Mouse (Mus musculus): ENCODE data around the gene Lgals2. TPM values are rescaled to one million over a fixed set of nuclear protein-coding genes. Genes with fewer than 3 reads are reported as not detected.

Lgals2 gene
- total and polyA plus RNA-seq, 2 experiments from 2014 or later = not detected

GRCm38 (mm10) chr15:78845321-78845720, 10.0 kb downstream of the Lgals2 start:
- TF ChIP-seq CTCF (IDR thresholded peaks at IDR 0.05; ENCODE audit: low read depth) = no peak
- Histone ChIP-seq H3K4me1 (ENCODE audit: insufficient read depth) (0 out of 2 replicates have a peak, but pooled peaks cover 3% of the 10 kb centered on the region), H3K36me3 (ENCODE audit: insufficient read depth) (no peaks in the 10 kb centered on the region), H3K4me2 (ENCODE audit: low read depth) (no peak overlapping the region), H3K9ac (no peak overlapping the region), H3K27ac (ENCODE audit: low read depth, low read length) (no peak overlapping the region), H3K4me3 (ENCODE audit: low read depth, low read length) (no peak overlapping the region), H3K27me3 (ENCODE audit: insufficient read depth, low read length) (peaks cover 13% of the 10 kb centered on the region), H3K9me3 (ENCODE audit: low read length) (no peaks in the 10 kb centered on the region)
- no peak for DNase-seq
- ATAC-seq = no peak
- 60% methylated on average over 11 of the region's 11 CpGs for WGBS

GRCm38 (mm10) chr15:78844791-78845190, 10.5 kb downstream of the Lgals2 start:
- Histone ChIP-seq H3K4me3 (ENCODE audit: low read depth, low read length) (no peak overlapping the region), H3K27me3 (ENCODE audit: insufficient read depth, low read length) (peaks cover 13% of the 10 kb centered on the region), H3K4me1 (ENCODE audit: insufficient read depth) (0 out of 2 replicates have a peak, but pooled peaks cover 7% of the 10 kb centered on the region), H3K9me3 (ENCODE audit: low read length) (no peaks in the 10 kb centered on the region), H3K4me2 (ENCODE audit: low read depth) (0 out of 2 replicates have a peak overlapping the region, but pooled peaks have one; percentile 65), H3K27ac (ENCODE audit: low read depth, low read length) (no peak overlapping the region), H3K9ac (no peak overlapping the region), H3K36me3 (ENCODE audit: insufficient read depth) (no peaks in the 10 kb centered on the region)
- no peak for TF ChIP-seq CTCF (IDR thresholded peaks at IDR 0.05; ENCODE audit: low read depth)
- no peak for ATAC-seq
- 27% methylated on average over 9 of the region's 9 CpGs for WGBS
- no peak for DNase-seq

- peak overlapping the region; percentile 65 for H3K4me2 ChIP-seq (ENCODE audit: low read depth)
- no peak for TF ChIP-seq CTCF (IDR thresholded peaks at IDR 0.05; ENCODE audit: low read depth)
- peaks cover 13% of the 10 kb centered on the region for H3K27me3 ChIP-seq (ENCODE audit: insufficient read depth, low read length)
- peak overlapping the region; percentile 50; the same call in 1 of the 2 replicates for H3K9ac ChIP-seq
- H3K27ac ChIP-seq (ENCODE audit: low read depth, low read length) = no peak overlapping the region
- H3K9me3 ChIP-seq (ENCODE audit: low read length) = no peaks in the 10 kb centered on the region
- WGBS = 42% methylated on average over 21 of the region's 21 CpGs
- no peaks in the 10 kb centered on the region for H3K36me3 ChIP-seq (ENCODE audit: insufficient read depth)
- peaks cover 11% of the 10 kb centered on the region; the same call in 1 of the 2 replicates for H3K4me1 ChIP-seq (ENCODE audit: insufficient read depth)
- no peak overlapping the region for H3K4me3 ChIP-seq (ENCODE audit: low read depth, low read length)
- DNase-seq (no peak), ATAC-seq (no peak)
Observed at GRCm38 (mm10) chr15:78843581-78844469, 11.5 kb downstream of the Lgals2 start.

GRCm38 (mm10) chr15:78842371-78843163, 12.8 kb downstream of the Lgals2 start, which contains the start of gene Cdc42ep1:
Gene Cdc42ep1 (plus strand): TSS chr15:78842624.
- Histone ChIP-seq H3K4me1 (ENCODE audit: insufficient read depth) (peaks cover 11% of the 10 kb centered on the region; the same call in 1 of the 2 replicates), H3K9ac (peak within 1 kb of the TSS; percentile 50), H3K9me3 (ENCODE audit: low read length) (no peaks in the 10 kb centered on the region), H3K27me3 (ENCODE audit: insufficient read depth, low read length) (peaks cover 13% of the 10 kb centered on the region), H3K4me3 (ENCODE audit: low read depth, low read length) (peak within 1 kb of the TSS; percentile 44), H3K27ac (ENCODE audit: low read depth, low read length) (peak within 1 kb of the TSS; percentile 67), H3K4me2 (ENCODE audit: low read depth) (peak within 1 kb of the TSS; percentile 65), H3K36me3 (ENCODE audit: insufficient read depth) (no peaks in the 10 kb centered on the region)
- no peak for TF ChIP-seq CTCF (IDR thresholded peaks at IDR 0.05; ENCODE audit: low read depth)
- WGBS = 3% methylated on average over 85 of the region's 86 CpGs
- ATAC-seq = peak; percentile 78
- peak; percentile 38 for DNase-seq

GRCm38 (mm10) chr15:78841161-78841790, 14.1 kb downstream of the Lgals2 start:
- Histone ChIP-seq H3K4me2 (ENCODE audit: low read depth) (no peak overlapping the region), H3K36me3 (ENCODE audit: insufficient read depth) (no peaks in the 10 kb centered on the region), H3K27ac (ENCODE audit: low read depth, low read length) (no peak overlapping the region), H3K4me3 (ENCODE audit: low read depth, low read length) (no peak overlapping the region), H3K9ac (no peak overlapping the region), H3K4me1 (ENCODE audit: insufficient read depth) (peaks cover 11% of the 10 kb centered on the region; the same call in 1 of the 2 replicates), H3K27me3 (ENCODE audit: insufficient read depth, low read length) (peaks cover 13% of the 10 kb centered on the region), H3K9me3 (ENCODE audit: low read length) (no peaks in the 10 kb centered on the region)
- 55% methylated on average over 6 of the region's 6 CpGs for WGBS
- no peak for TF ChIP-seq CTCF (IDR thresholded peaks at IDR 0.05; ENCODE audit: low read depth)
- no peak for ATAC-seq
- no peak for DNase-seq

- DNase-seq (no peak), ATAC-seq (no peak)
- TF ChIP-seq CTCF (IDR thresholded peaks at IDR 0.05; ENCODE audit: low read depth) = no peak
- H3K27me3 ChIP-seq (ENCODE audit: insufficient read depth, low read length) = peaks cover 13% of the 10 kb centered on the region
- H3K27ac ChIP-seq (ENCODE audit: low read depth, low read length) = no peak overlapping the region
- no peaks in the 10 kb centered on the region for H3K36me3 ChIP-seq (ENCODE audit: insufficient read depth)
- WGBS = 60% methylated on average over 11 of the region's 11 CpGs
- H3K4me2 ChIP-seq (ENCODE audit: low read depth) = no peak overlapping the region
- H3K4me1 ChIP-seq (ENCODE audit: insufficient read depth) = peaks cover 11% of the 10 kb centered on the region; the same call in 1 of the 2 replicates
- H3K9me3 ChIP-seq (ENCODE audit: low read length) = no peaks in the 10 kb centered on the region
- no peak overlapping the region for H3K9ac ChIP-seq
- no peak overlapping the region for H3K4me3 ChIP-seq (ENCODE audit: low read depth, low read length)
Observed at GRCm38 (mm10) chr15:78840751-78841150, 14.6 kb downstream of the Lgals2 start.
